ENCODE assay signal across 19 mouse cellular contexts in the genomic region with DNA sequence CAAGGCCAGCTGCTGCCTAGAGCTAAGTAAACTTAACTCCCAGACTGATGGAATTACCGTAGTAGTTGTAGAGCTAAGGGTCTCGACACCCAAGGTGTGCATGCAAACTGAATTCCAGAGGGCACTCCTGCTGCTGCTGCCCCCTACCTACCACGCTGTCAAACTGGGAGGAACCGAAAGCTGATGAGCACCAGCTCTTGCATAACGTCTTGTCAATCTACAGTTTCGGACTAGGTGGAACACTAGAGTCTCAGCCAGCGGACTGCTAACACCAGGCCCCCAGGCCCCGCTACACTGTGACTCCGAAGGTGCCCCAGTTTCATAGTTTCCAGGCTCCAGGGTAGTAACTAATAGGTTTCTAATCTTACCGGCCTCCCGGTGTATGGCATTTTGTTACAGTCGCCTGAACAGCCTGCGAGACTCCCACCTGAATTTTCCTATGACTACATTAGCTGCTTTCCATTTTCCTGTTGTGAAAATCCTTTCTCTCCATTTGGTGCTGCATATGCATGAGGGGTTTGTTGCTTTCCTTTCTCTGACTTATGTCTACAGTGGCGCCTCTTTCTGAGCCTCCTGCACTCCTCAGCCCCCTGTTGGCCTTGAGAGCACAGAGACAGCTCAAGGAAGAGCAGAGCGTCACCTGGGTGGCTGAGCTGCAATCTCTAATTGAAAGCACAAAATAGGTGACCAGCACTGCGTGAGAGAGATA.
DNase-seq lines count a peak whose midpoint lies in the region; ATAC-seq and TF ChIP-seq lines count a peak whose summit lies in the region.
"Had no signal": no experiment of that assay in that cellular context is flagged by ENCODE, and none has a peak within 500 bp of the region (broad histone marks: within the 10 kb centered on the region; RNA-seq: fewer than 3 reads in every experiment).

No protein-coding gene starts in this region.

- H3K4me3 ChIP-seq in forebrain, embryonic 14.5 days (ENCODE audit: low read depth, low read length), result no peak overlapping the region
- H3K4me3 ChIP-seq in forebrain, embryonic 12.5 days (replicated peaks), result no peak overlapping the region
- no peak overlapping the region for H3K4me3 ChIP-seq in cortical plate, adult 2 months (ENCODE audit: insufficient read depth, low read length)
- no peak overlapping the region for H3K4me3 ChIP-seq in heart, adult 2 months
- H3K4me3 ChIP-seq: embryonic facial prominence, embryonic 12.5 days; lung, embryonic 15.5 days; megakaryocyte, embryonic 14.5 days had no signal

- no peak for TF ChIP-seq EP300 in heart, adult 2 months (IDR thresholded peaks at IDR 0.05; ENCODE audit: insufficient read depth, low read depth, low read length)

- peak; percentile 44 for DNase-seq in forebrain, embryonic 14.5 days (ENCODE audit: low spot score)
- peak; percentile 10 to 38 for DNase-seq in right cerebral cortex, adult 2 months (ENCODE audit: low spot score in 2 of 2)
- DNase-seq in right cerebral cortex, adult 18-20 months, result no peak
- peak; percentile 42 for DNase-seq in telencephalon, adult 2 months (ENCODE audit: low read depth, low spot score)
- DNase-seq in heart, adult 2 months, result no peak
- DNase-seq in embryo, embryonic 11 days, result no peak
- DNase-seq: adrenal gland, postnatal 14 days; cerebellum, postnatal 25 days; heart, postnatal 10 days; kidney, postnatal 25 days; thymus, postnatal 14 days had no signal

- TF ChIP-seq CTCF in cortical plate, adult 2 months (IDR thresholded peaks at IDR 0.05; ENCODE audit: extremely low read depth, insufficient read depth, low read length), result no peak
- TF ChIP-seq CTCF in heart, adult 2 months (IDR thresholded peaks at IDR 0.05), result no peak

- H3K27ac ChIP-seq in forebrain, embryonic 14.5 days (ENCODE audit: low read depth, low read length), result peak overlapping the region; percentile 55; the same call in 1 of the 2 replicates
- H3K27ac ChIP-seq in forebrain, embryonic 12.5 days, result no peak overlapping the region
- peak overlapping the region; percentile 18; the same call in 1 of the 2 replicates for H3K27ac ChIP-seq in cortical plate, adult 2 months (ENCODE audit: insufficient read depth, low read length)
- no peak overlapping the region for H3K27ac ChIP-seq in heart, adult 2 months
- H3K27ac ChIP-seq: embryonic facial prominence, embryonic 12.5 days; hindbrain, embryonic 14.5 days; lung, embryonic 15.5 days had no signal

- WGBS in forebrain, embryonic 14.5 days, result 89% methylated on average over 16 of the region's 16 CpGs
- 89% methylated on average over 16 of the region's 16 CpGs for WGBS in forebrain, embryonic 12.5 days
- 92% methylated on average over 16 of the region's 16 CpGs for WGBS in heart, adult 2 months

- H3K9me3 ChIP-seq in forebrain, embryonic 14.5 days (replicated peaks; ENCODE audit: control insufficient read depth, low read length), result no peaks in the 10 kb centered on the region
- no peaks in the 10 kb centered on the region for H3K9me3 ChIP-seq in forebrain, embryonic 12.5 days
- H3K9me3 ChIP-seq: embryonic facial prominence, embryonic 12.5 days; lung, embryonic 15.5 days had no signal

- no peak overlapping the region for H3K4me2 ChIP-seq in forebrain, embryonic 14.5 days (ENCODE audit: low read length)
- H3K4me2 ChIP-seq in forebrain, embryonic 12.5 days, result no peak overlapping the region
- H3K4me2 ChIP-seq: embryonic facial prominence, embryonic 12.5 days; hindbrain, embryonic 14.5 days; lung, embryonic 15.5 days had no signal

- ATAC-seq in forebrain, embryonic 14.5 days, result peak; percentile 43
- ATAC-seq in forebrain, embryonic 12.5 days (ENCODE audit: low FRiP score), result no peak
- ATAC-seq: intestine, postnatal 0 days; midbrain, embryonic 16.5 days had no signal

- H3K36me3 ChIP-seq in forebrain, embryonic 14.5 days (ENCODE audit: control insufficient read depth, insufficient read depth, low read length), result no peaks in the 10 kb centered on the region
- H3K36me3 ChIP-seq in forebrain, embryonic 12.5 days (replicated peaks), result no peaks in the 10 kb centered on the region
- H3K36me3 ChIP-seq in heart, adult 2 months (ENCODE audit: control insufficient read depth, insufficient read depth, low read length), result no peaks in the 10 kb centered on the region
- H3K36me3 ChIP-seq: embryonic facial prominence, embryonic 12.5 days; lung, embryonic 15.5 days had no signal

- H3K9ac ChIP-seq in forebrain, embryonic 14.5 days (ENCODE audit: low read length), result no peak overlapping the region
- no peak overlapping the region for H3K9ac ChIP-seq in forebrain, embryonic 12.5 days
- H3K9ac ChIP-seq in heart, adult 2 months (ENCODE audit: low read depth, low read length), result no peak overlapping the region
- H3K9ac ChIP-seq: embryonic facial prominence, embryonic 12.5 days; hindbrain, embryonic 14.5 days; lung, embryonic 15.5 days had no signal

- H3K4me1 ChIP-seq in forebrain, embryonic 14.5 days (ENCODE audit: control insufficient read depth, insufficient read depth, low read length), result peaks cover 9% of the 10 kb centered on the region; the same call in 1 of the 2 replicates
- H3K4me1 ChIP-seq in forebrain, embryonic 12.5 days, result peaks cover 19% of the 10 kb centered on the region
- H3K4me1 ChIP-seq in cortical plate, adult 2 months (ENCODE audit: control insufficient read depth, insufficient read depth, low read length), result no peaks in the 10 kb centered on the region; the same call in 1 of the 2 replicates
- H3K4me1 ChIP-seq in heart, adult 2 months (ENCODE audit: control insufficient read depth, insufficient read depth, low read length), result no peaks in the 10 kb centered on the region
- H3K4me1 ChIP-seq: megakaryocyte, embryonic 14.5 days had no signal

- intact Hi-C loops in heart, adult 2 months (cut with DNase I), result no loop called here

- TF ChIP-seq POLR2A in cortical plate, adult 2 months (IDR thresholded peaks at IDR 0.05; ENCODE audit: extremely low read depth, insufficient read depth, low read length), result no peak
- TF ChIP-seq POLR2A in heart, adult 2 months (IDR thresholded peaks at IDR 0.05; ENCODE audit: insufficient read depth, low read depth, low read length), result no peak

- H3K27me3 ChIP-seq in forebrain, embryonic 14.5 days (replicated peaks; ENCODE audit: control insufficient read depth, insufficient read depth, low read length), result no peaks in the 10 kb centered on the region
- H3K27me3 ChIP-seq in forebrain, embryonic 12.5 days, result no peaks in the 10 kb centered on the region
- H3K27me3 ChIP-seq in heart, adult 2 months (ENCODE audit: control insufficient read depth, insufficient read depth, low read length), result no peaks in the 10 kb centered on the region
- H3K27me3 ChIP-seq: embryonic facial prominence, embryonic 12.5 days; lung, embryonic 15.5 days; megakaryocyte, embryonic 14.5 days had no signal

- no peaks in the 10 kb centered on the region for H3K79me2 ChIP-seq in heart, adult 2 months (replicated peaks; ENCODE audit: control insufficient read depth, insufficient read depth, low read length)

Comparison
In these comparisons a context has a peak if more than half of its experiments do, and no peak if none do; other contexts are left out.
1. DNase-seq: peak in forebrain, embryonic 14.5 days (single experiment), right cerebral cortex, adult 2 months (2 of 2) and telencephalon, adult 2 months (single experiment); none in right cerebral cortex, adult 18-20 months (single experiment), heart, adult 2 months (0 of 2) and embryo, embryonic 11 days (single experiment).
2. H3K27ac ChIP-seq: peak in forebrain, embryonic 14.5 days (single experiment) and cortical plate, adult 2 months (single experiment); none in forebrain, embryonic 12.5 days (single experiment) and heart, adult 2 months (single experiment).